ENCODE assay signal across 10 mouse cellular contexts in the genomic region with DNA sequence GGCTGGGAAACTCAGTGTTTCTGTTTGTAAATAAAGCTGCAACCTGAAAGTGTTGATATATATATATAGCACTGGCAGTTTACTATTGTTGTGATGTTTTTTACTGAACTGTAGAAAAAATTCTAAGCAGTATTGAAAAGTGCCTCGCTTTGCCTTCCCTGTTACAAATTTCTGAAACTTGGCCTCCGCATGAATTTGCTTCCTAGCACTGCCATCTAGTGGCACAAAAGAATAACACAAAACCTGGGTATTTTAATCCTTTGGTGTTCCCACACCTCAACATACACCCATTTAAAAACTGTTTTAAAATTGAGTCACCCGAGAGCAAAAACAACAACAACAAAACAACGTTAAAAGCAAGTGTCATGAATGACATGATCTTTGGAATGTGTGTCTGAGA. TPM values are rescaled to one million over a fixed set of nuclear protein-coding genes. Genes with fewer than 3 reads are reported as not detected.
DNase-seq lines count a peak whose midpoint lies in the region; ATAC-seq and TF ChIP-seq lines count a peak whose summit lies in the region.
"Had no signal": no experiment of that assay in that cellular context is flagged by ENCODE, and none has a peak within 500 bp of the region (broad histone marks: within the 10 kb centered on the region; RNA-seq: fewer than 3 reads in every experiment).

No protein-coding gene starts in this region.

- H3K4me2 ChIP-seq in hindbrain, embryonic 16.5 days (ENCODE audit: low read length), result no peak overlapping the region
- H3K4me2 ChIP-seq in hindbrain, embryonic 12.5 days (replicated peaks), result no peak overlapping the region
- no peak overlapping the region for H3K4me2 ChIP-seq in lung, embryonic 14.5 days
- H3K4me2 ChIP-seq: embryonic facial prominence, embryonic 13.5 days; limb, embryonic 12.5 days had no signal

- H3K9ac ChIP-seq in hindbrain, embryonic 16.5 days (ENCODE audit: low read depth, low read length), result no peak overlapping the region
- H3K9ac ChIP-seq in hindbrain, embryonic 12.5 days, result no peak overlapping the region
- no peak overlapping the region for H3K9ac ChIP-seq in lung, embryonic 14.5 days
- H3K9ac ChIP-seq: embryonic facial prominence, embryonic 13.5 days; limb, embryonic 12.5 days had no signal

- peak; percentile 24; the same call in 1 of the 2 replicates for ATAC-seq in hindbrain, embryonic 16.5 days
- no peak for ATAC-seq in hindbrain, embryonic 12.5 days (ENCODE audit: low FRiP score)
- no peak for ATAC-seq in lung, embryonic 14.5 days (ENCODE audit: insufficient read depth)

- no peaks in the 10 kb centered on the region for H3K4me1 ChIP-seq in hindbrain, embryonic 16.5 days (ENCODE audit: control insufficient read depth, insufficient read depth, low read depth, low read length)
- H3K4me1 ChIP-seq in hindbrain, embryonic 12.5 days, result peaks cover 5% of the 10 kb centered on the region; the same call in 1 of the 2 replicates
- H3K4me1 ChIP-seq in lung, embryonic 14.5 days (ENCODE audit: insufficient read depth), result no peaks in the 10 kb centered on the region
- H3K4me1 ChIP-seq: embryonic facial prominence, embryonic 13.5 days; limb, embryonic 12.5 days had no signal

- no peak overlapping the region for H3K4me3 ChIP-seq in hindbrain, embryonic 16.5 days (ENCODE audit: low read length)
- no peak overlapping the region for H3K4me3 ChIP-seq in hindbrain, embryonic 12.5 days
- no peak overlapping the region for H3K4me3 ChIP-seq in lung, embryonic 14.5 days (ENCODE audit: low read depth, low read length)
- H3K4me3 ChIP-seq: embryonic facial prominence, embryonic 13.5 days; limb, embryonic 12.5 days had no signal

- H3K27me3 ChIP-seq in hindbrain, embryonic 16.5 days (replicated peaks; ENCODE audit: control insufficient read depth, insufficient read depth, low read length), result no peaks in the 10 kb centered on the region
- no peaks in the 10 kb centered on the region for H3K27me3 ChIP-seq in hindbrain, embryonic 12.5 days
- no peaks in the 10 kb centered on the region for H3K27me3 ChIP-seq in lung, embryonic 14.5 days (ENCODE audit: insufficient read depth, low read length)
- H3K27me3 ChIP-seq: embryonic facial prominence, embryonic 13.5 days had no signal

- TF ChIP-seq CTCF in lung, embryonic 14.5 days (IDR thresholded peaks at IDR 0.05; ENCODE audit: low read depth), result peak; percentile 77

- H3K9me3 ChIP-seq in hindbrain, embryonic 16.5 days (ENCODE audit: control insufficient read depth, low read length), result no peaks in the 10 kb centered on the region
- H3K9me3 ChIP-seq in hindbrain, embryonic 12.5 days (replicated peaks), result no peaks in the 10 kb centered on the region
- no peaks in the 10 kb centered on the region for H3K9me3 ChIP-seq in lung, embryonic 14.5 days (ENCODE audit: low read depth, low read length)
- H3K9me3 ChIP-seq: embryonic facial prominence, embryonic 13.5 days; limb, embryonic 12.5 days had no signal

- WGBS in hindbrain, embryonic 16.5 days, result 3% methylated on average over 4 of the region's 4 CpGs
- 9% methylated on average over 4 of the region's 4 CpGs for WGBS in hindbrain, embryonic 12.5 days
- WGBS in lung, embryonic 14.5 days, result 1% methylated on average over 4 of the region's 4 CpGs

- H3K36me3 ChIP-seq in hindbrain, embryonic 16.5 days (ENCODE audit: control insufficient read depth, insufficient read depth, low read length), result no peaks in the 10 kb centered on the region
- H3K36me3 ChIP-seq in hindbrain, embryonic 12.5 days, result 0 out of 2 replicates have a peak, but pooled peaks cover 4% of the 10 kb centered on the region
- H3K36me3 ChIP-seq in lung, embryonic 14.5 days (ENCODE audit: insufficient read depth), result no peaks in the 10 kb centered on the region
- H3K36me3 ChIP-seq: embryonic facial prominence, embryonic 13.5 days; limb, embryonic 12.5 days had no signal

- H3K27ac ChIP-seq in hindbrain, embryonic 16.5 days (ENCODE audit: low read depth, low read length), result no peak overlapping the region
- H3K27ac ChIP-seq in hindbrain, embryonic 12.5 days, result no peak overlapping the region
- no peak overlapping the region for H3K27ac ChIP-seq in lung, embryonic 14.5 days (ENCODE audit: low read depth)
- H3K27ac ChIP-seq: embryonic facial prominence, embryonic 13.5 days; limb, embryonic 12.5 days had no signal

- DNase-seq in thymus, postnatal 14 days, result peak; percentile 52
- no peak for DNase-seq in thymus, postnatal 36 days
- DNase-seq in cerebellum, postnatal 14 days, result peak; percentile 59 to 74
- peak; percentile 86 for DNase-seq in lung, embryonic 14.5 days
- DNase-seq in testis, postnatal 14 days (ENCODE audit: low spot score), result no peak
- DNase-seq in yolk sac, embryonic 10.5 days (ENCODE audit: low spot score), result no peak

RNA-seq across cellular contexts. Expression of a gene that starts 51.5 kb away (rescaled TPM):
- polyA plus RNA-seq in hindbrain, embryonic 16.5 days (2015; fragmentation: Nextera tagmentation; extraction: Ambion mirVana), result 2.4 TPM in 2 replicates
- polyA plus RNA-seq in hindbrain, embryonic 12.5 days (2016; fragmentation: Nextera tagmentation; extraction: Ambion mirVana), result 2.0 and 2.3 TPM in 2 replicates
- polyA plus RNA-seq in lung, embryonic 14.5 days (2014; fragmentation: Nextera tagmentation; extraction: Ambion mirVana), result 1.4 and 1.5 TPM in 2 replicates

Comparison
In these comparisons a context has a peak if more than half of its experiments do, and no peak if none do; other contexts are left out.
1. DNase-seq: peak in thymus, postnatal 14 days (single experiment), cerebellum, postnatal 14 days (2 of 2) and lung, embryonic 14.5 days (single experiment); none in thymus, postnatal 36 days (0 of 2), testis, postnatal 14 days (single experiment) and yolk sac, embryonic 10.5 days (single experiment).